Mouse (Mus musculus): ENCODE measurements at regions not wholly inside any gene's neighbourhood (a gene's known extent, or its start where the extent isn't known, plus 50 kb on each side); places are given as distances from the start of the nearest gene placed in this dataset.
A peak's percentile ranks its signal among the peaks of the same experiment; 100 is the strongest.

- DNase-seq (ENCODE audit: low read depth, low spot score) = no peak
These were observed 231.4 kb upstream of the Chd6 start for GRCm38 (mm10) chr2:161340291-161340690.

GRCm38 (mm10) chr2:161339327-161340001 is 230.6 kb upstream of the Chd6 start:
- DNase-seq (ENCODE audit: low read depth, low spot score) = no peak

GRCm38 (mm10) chr2:161338953-161339326 is 230.1 kb upstream of the Chd6 start:
- DNase-seq (ENCODE audit: low read depth, low spot score) = peak; percentile 69

- peak; percentile 39 for DNase-seq (ENCODE audit: low read depth, low spot score)
These were observed 223.8 kb upstream of the Chd6 start for GRCm38 (mm10) chr2:161332653-161333052.

- peak; percentile 59 for DNase-seq (ENCODE audit: low read depth, low spot score)
These were observed 223.0 kb upstream of the Chd6 start for GRCm38 (mm10) chr2:161331850-161332365.

- DNase-seq (ENCODE audit: low read depth, low spot score) = no peak
These were observed 193.9 kb upstream of the Chd6 start for GRCm38 (mm10) chr2:161302796-161303195.

GRCm38 (mm10) chr2:161268861-161269413 is 160.1 kb upstream of the Chd6 start:
- DNase-seq (ENCODE audit: low read depth, low spot score) = peak; percentile 26

- no peak for DNase-seq (ENCODE audit: low read depth, low spot score)
These were observed 157.6 kb upstream of the Chd6 start for GRCm38 (mm10) chr2:161266476-161266875.

- DNase-seq (ENCODE audit: low read depth, low spot score) = peak; percentile 43
These were observed 156.3 kb upstream of the Chd6 start for GRCm38 (mm10) chr2:161265211-161265610.

- DNase-seq (ENCODE audit: low read depth, low spot score) = no peak
These were observed 143.9 kb upstream of the Chd6 start for GRCm38 (mm10) chr2:161252761-161253160.

- no peak for DNase-seq (ENCODE audit: low read depth, low spot score)
These were observed 132.8 kb upstream of the Chd6 start for GRCm38 (mm10) chr2:161241665-161242064.

- no peak for DNase-seq (ENCODE audit: low read depth, low spot score)
These were observed 128.5 kb upstream of the Chd6 start for GRCm38 (mm10) chr2:161237280-161237819.

- no peak for DNase-seq (ENCODE audit: low read depth, low spot score)
These were observed 124.4 kb upstream of the Chd6 start for GRCm38 (mm10) chr2:161233155-161233741.

- DNase-seq (ENCODE audit: low read depth, low spot score) = peak; percentile 59
These were observed 122.5 kb upstream of the Chd6 start for GRCm38 (mm10) chr2:161231405-161231804.

GRCm38 (mm10) chr2:161215736-161216135 is 106.9 kb upstream of the Chd6 start:
- no peak for DNase-seq (ENCODE audit: low read depth, low spot score)

- DNase-seq (ENCODE audit: low read depth, low spot score) = peak; percentile 91
These were observed 106.0 kb upstream of the Chd6 start for GRCm38 (mm10) chr2:161214681-161215458.

GRCm38 (mm10) chr2:161212322-161212882 is 103.5 kb upstream of the Chd6 start:
- DNase-seq (ENCODE audit: low read depth, low spot score) = peak; percentile 66

- DNase-seq (ENCODE audit: low read depth, low spot score) = no peak
These were observed 88.0 kb upstream of the Chd6 start for GRCm38 (mm10) chr2:161196713-161197372.

- DNase-seq (ENCODE audit: low read depth, low spot score) = no peak
These were observed 78.6 kb upstream of the Chd6 start for GRCm38 (mm10) chr2:161187516-161187915.

GRCm38 (mm10) chr2:161185122-161185521 is 76.2 kb upstream of the Chd6 start:
- DNase-seq (ENCODE audit: low read depth, low spot score) = peak; percentile 41
